Mouse (Mus musculus) brain, adult 2 months (tissue): ENCODE results near the gene Wbp1.

Source experiments
- DNase-seq: peaks from one replicate; pipeline ENCODE4 v3.0.0; 2011; ENCODE audit warnings: low read depth, low spot score

The Wbp1 gene

GRCm38 (mm10) chr6:83084477-83084876 is 36.9 kb downstream of the Wbp1 start:
- no peak for DNase-seq

- no peak for DNase-seq
These were observed 37.9 kb downstream of the Wbp1 start for GRCm38 (mm10) chr6:83083497-83083896.

GRCm38 (mm10) chr6:83080210-83080609 is 41.1 kb downstream of the Wbp1 start:
- no peak for DNase-seq

DNA sequence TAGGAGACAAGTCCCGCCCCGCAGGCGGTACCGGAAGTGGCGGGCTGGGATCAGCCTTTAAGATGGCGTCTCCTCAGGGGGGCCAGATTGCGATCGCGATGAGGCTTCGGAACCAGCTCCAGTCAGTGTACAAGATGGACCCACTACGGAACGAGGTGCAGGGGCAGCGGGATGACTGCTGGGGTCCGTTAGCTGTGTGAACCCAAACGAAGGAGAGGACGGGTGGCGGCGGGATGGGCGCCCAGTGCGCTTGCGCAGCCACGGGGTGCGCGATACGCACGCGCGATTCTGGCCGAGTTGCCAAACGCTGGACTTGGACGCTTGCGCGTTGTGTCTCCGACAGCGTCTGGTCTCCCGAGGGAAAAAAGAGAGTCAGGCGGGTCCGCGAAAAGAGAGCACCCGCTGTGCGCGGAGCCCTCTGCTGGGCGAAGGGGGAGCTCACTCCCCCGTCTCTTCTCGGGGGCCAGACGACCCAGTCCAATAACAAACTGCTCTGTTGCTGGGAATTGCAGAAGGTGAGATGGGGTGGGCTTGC is 43.0 kb downstream of the Wbp1 start:
- DNase-seq = peak; percentile 96

DNA sequence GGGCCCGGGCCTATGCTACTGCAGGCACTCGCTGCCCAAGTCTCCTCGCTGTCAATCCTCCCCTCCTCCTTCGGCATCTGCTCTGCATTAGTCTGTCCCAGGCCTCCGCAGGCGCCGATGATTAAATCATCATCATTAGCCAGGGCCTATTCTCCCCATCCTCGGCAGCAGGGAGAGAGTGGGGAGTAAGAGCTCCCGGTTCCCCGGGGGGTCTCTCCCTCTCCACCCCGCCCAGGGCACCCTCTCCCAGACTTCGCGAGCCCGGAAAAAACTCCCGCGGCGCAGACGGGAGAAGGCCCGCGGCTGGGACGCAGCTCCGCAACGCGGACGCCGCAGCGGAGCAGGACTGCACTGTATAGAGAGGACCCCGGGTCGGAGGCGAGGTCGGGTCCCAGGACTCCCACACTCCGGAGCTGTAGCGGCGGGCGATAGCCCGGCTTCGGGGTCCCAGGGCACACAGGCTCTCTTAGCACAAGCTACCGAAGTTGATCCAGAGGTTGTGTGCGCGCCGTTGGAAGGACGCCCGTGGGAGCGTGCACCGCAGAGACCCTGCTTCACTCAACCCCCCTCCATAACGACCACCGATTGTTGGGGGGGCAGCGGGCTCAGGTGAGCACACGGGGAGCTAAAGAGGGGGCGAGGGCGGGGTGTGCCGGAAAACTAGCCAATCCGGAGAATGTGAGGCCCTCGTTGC is 43.6 kb downstream of the Wbp1 start, which contains the start of gene Pcgf1:
TSS of gene Pcgf1 (plus strand) at position 240 of the 694 bp plus-strand sequence.
- DNase-seq = peak; percentile 99

DNA sequence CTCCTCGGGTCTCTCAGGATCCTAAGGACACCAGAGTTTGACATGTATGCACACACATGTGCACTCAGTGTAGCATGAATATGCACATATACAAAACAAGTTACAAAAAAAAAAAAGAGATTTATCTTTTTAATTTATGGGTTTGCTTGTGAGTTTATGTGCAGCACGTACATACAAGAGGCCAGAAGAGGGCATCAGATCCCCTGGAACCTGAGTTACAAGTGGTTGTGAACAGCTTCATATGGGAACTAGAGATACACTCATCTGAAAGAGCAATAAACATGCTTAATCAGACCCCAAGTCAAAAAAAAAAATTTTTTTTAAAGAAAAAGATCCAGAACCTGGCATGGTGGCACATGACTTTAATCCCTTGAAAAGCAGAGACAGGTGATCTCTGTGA is 46.4 kb downstream of the Wbp1 start:
- DNase-seq = peak; percentile 22

GRCm38 (mm10) chr6:83071220-83071619 is 50.1 kb downstream of the Wbp1 start:
- DNase-seq = no peak

DNA sequence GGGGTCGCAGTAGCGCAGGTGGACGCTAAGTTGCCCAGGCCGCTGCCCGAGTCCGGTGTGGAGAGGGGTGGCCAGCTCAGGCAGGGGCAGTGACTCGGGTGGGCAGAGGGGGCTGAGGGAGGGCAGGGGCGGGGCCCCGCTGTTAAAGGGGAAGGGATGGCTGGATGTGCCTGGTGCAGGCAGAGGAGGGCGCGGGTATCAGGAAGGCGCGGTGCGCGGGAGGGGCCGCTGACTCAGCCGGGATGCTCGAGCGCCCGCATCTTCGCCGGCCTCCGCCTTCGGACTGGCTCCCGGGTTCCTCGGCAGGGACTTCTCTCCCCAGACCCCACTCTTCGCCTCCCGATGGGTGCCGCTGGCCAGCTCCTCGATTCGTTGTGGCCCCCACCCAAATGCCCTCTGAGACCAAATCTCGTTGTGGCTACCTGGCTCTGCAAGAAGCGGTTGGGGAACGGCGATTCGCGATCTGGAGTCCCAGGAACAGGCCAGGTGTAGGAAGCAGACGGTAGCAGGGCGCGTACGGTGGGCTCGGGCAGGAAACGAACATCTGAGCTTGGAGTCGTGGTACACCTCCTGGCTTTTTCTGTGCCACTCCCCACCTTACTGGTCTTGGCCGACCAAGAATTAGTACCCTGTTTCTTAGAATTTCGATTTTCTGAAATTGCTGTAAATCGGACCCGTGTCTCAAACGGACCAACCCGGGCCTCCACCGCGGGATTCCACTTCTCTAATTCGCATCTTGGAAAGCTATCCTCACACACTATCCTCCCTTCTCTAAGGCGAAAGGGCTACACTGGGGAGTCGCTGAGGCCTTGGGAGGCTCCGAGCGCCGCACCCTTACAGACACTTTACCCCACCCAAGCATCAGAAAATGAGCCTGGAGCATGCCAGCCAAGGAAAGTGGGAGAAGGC is 50.8 kb downstream of the Wbp1 start:
- no peak for DNase-seq

- DNase-seq = no peak
These were observed 51.3 kb downstream of the Wbp1 start, which contains the start of gene Tlx2 for GRCm38 (mm10) chr6:83070247-83070310. Gene Tlx2 (minus strand): TSS chr6:83070293.

DNA sequence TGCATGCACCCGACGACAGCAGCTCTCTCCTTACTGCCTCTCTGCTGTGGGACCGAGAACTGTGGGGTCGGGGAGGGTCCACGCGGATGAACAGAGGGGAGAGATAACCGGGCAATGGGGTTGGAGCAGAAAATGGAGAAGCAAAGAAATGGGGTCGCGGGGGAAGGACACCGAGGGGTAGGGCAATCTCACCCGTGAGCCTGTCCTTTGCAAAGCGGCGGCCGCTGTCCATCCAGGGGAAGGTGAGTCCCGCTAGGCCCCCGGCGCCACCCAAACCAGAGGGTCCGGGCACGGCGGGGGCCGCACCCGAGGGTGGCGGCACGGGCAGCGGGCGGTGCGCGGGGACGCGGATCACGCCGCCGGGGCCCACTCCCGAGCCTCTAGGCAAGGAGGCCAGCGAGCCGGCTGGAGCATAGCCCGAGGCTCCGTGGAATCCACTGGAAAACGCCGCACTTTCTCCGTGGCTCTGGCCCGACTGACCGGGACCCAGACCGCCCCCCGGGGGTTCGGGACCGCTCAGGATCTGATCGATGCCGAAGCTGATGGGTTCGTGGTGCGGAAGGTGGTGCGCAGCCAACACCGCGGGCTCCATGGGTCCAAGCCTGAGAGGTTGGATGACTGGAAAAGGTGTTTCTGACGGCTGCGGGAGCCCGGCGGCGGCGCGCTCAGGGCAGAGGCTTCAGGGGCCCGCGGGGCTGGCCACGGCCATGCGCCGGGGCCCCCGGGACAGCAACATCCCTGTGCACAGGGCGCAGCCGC is 51.7 kb downstream of the Wbp1 start:
- DNase-seq = no peak
